Mouse (Mus musculus) heart, adult 2 months (tissue): Measurements from ENCODE around the gene Slitrk5. TPM values are rescaled to one million over a fixed set of nuclear protein-coding genes. Genes with fewer than 3 reads are reported as not detected.
"Not testable (repeated sequence)": the region's sequence is repeated elsewhere in the genome, so short reads cannot be mapped to it uniquely, and the experiment has no call there.

Experiments
- DNase-seq, 2 experiments: peaks; one replicate each; pipeline ENCODE4 v3.0.0; 2021
- H3K27ac ChIP-seq: fragments of 200-600 bp; 2 replicates; pipeline ENCODE4 v1.8.1; 2022
- H3K27me3 ChIP-seq: fragments of 200-500 bp; 2 replicates; pipeline ENCODE4 v1.6.1; 2012; ENCODE audit warnings: mild to moderate bottlenecking, low read length, inconsistent platforms, mixed read lengths; ENCODE audit not compliant: control insufficient read depth, insufficient read depth
- H3K36me3 ChIP-seq: fragments of 200-500 bp; 2 replicates; pipeline ENCODE4 v1.6.1; 2012; ENCODE audit warnings: low read length, inconsistent platforms; ENCODE audit not compliant: control insufficient read depth, insufficient read depth
- H3K4me1 ChIP-seq: fragments of 200-500 bp; 2 replicates; pipeline ENCODE4 v1.6.1; 2011; ENCODE audit warnings: low read length; ENCODE audit not compliant: control insufficient read depth, insufficient read depth
- H3K4me3 ChIP-seq: fragments of 200-600 bp; 2 replicates; pipeline ENCODE4 v1.8.1; 2022
- H3K79me2 ChIP-seq: fragments of 200-500 bp; replicated peaks from 2 replicates; pipeline ENCODE4 v1.6.1; 2012; ENCODE audit warnings: mild to moderate bottlenecking, inconsistent platforms, low read length, moderate library complexity, mixed read lengths; ENCODE audit not compliant: control insufficient read depth, insufficient read depth
- H3K9ac ChIP-seq: fragments of 200-500 bp; 2 replicates; pipeline ENCODE4 v1.6.1; 2012; ENCODE audit warnings: low read depth, mild to moderate bottlenecking, control low read depth, inconsistent platforms, low read length, mixed read lengths
- CTCF ChIP-seq: fragments of 200-600 bp; IDR thresholded peaks from 2 replicates; pipeline ENCODE4 v1.8.1; 2022; ENCODE audit warnings: antibody characterized with exemption, mild to moderate bottlenecking, moderate library complexity
- EP300 ChIP-seq: fragments of 200-500 bp; IDR thresholded peaks from 2 replicates; pipeline ENCODE4 v1.6.1; 2011; ENCODE audit warnings: low read depth, low read length, control low read depth; ENCODE audit not compliant: insufficient read depth
- POLR2A ChIP-seq: fragments of 200-500 bp; IDR thresholded peaks from 2 replicates; pipeline ENCODE4 v1.6.1; 2011; ENCODE audit warnings: mild to moderate bottlenecking, low read depth, low read length, control low read depth; ENCODE audit not compliant: insufficient read depth
- WGBS: fragments of 180-500 bp; shearing (Covaris S2); methylation state at CpG from one replicate; pipeline ENCODE4 v1.1.7; 2018; 5-methylcytosine and 5-hydroxymethylcytosine counted together
- intact Hi-C: fragments of 180-260 bp; cut with DNase I; formaldehyde crosslinking; loops from one replicate; pipeline ENCODE4 v1.15.1; 2025
- polyA plus RNA-seq: library from polyadenylated mRNA; depleted of rRNA; stranded (reverse); fragments of >200 nt; gene quantifications from 2 replicates; pipeline ENCODE4 v1.2.3, GENCODE M21; 2012
- total RNA-seq, 2 experiments: library from RNA; stranded (reverse); gene quantifications; 2 replicates each; pipeline ENCODE4 v1.2.3; 2021

Slitrk5 gene
- total and polyA plus RNA-seq, 3 experiments: 0.12 TPM; not detected in 2

DNA sequence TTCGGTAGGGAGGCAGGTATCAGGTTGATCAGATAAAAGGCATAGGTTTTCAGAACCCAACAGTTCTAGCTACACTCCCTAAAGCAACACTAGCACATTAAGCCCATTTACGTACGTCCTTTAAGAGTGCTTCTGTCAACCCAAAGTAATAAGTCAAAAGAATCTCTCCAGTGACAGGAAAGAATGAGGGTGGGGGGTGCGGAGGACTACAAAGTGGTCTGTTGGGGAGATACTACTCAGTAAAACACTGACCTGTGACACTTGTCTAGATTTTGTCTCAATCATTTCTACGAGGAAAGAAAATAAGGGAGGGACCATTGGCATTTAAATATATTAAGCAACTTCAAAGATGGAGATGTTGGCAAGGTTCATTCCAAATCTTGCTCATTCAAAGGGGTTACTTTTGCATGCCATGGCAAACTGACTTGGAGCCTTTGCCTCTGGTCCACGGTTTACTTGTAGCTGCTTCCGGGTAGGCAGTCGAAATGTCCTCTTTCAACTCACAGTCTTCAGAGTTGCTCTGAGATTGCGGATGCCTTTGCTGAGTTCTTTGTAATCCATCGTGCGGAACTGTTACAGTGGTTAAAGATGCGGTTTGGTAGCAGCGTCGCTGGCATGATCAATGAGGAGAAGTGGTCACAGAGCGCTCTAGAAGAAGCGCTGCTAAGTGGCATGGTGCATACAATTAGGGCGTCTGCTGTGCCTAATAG lies 2.6 kb downstream of the Slitrk5 start:
- peaks cover 18% of the 10 kb centered on the region for H3K27me3 ChIP-seq
- WGBS: 8% methylated on average over 17 of the region's 17 CpGs
- no peak for DNase-seq
- TF ChIP-seq POLR2A: no peak
- no peak for TF ChIP-seq EP300
- TF ChIP-seq CTCF: no peak
- intact Hi-C loops: no loop called here
- no peak overlapping the region for H3K4me3 ChIP-seq
- no peaks in the 10 kb centered on the region for H3K79me2 ChIP-seq
- H3K9ac ChIP-seq: no peak overlapping the region
- peaks cover 1% of the 10 kb centered on the region; the same call in 1 of the 2 replicates for H3K4me1 ChIP-seq
- no peaks in the 10 kb centered on the region for H3K36me3 ChIP-seq
- no peak overlapping the region for H3K27ac ChIP-seq

DNA sequence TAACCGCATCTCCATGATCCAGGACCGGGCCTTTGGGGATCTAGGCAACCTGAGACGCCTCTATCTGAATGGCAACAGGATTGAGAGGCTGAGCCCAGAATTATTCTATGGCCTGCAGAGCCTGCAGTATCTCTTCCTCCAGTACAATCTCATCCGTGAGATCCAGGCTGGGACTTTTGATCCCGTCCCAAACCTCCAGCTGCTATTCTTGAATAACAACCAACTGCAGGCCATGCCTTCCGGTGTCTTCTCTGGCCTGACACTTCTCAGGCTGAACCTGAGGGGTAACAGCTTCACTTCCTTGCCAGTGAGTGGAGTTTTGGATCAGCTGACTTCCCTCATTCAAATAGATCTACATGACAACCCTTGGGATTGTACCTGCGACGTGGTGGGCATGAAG lies 5.4 kb downstream of the Slitrk5 start:
- Histone ChIP-seq H3K27ac (no peak overlapping the region), H3K4me1 (peaks cover 1% of the 10 kb centered on the region; the same call in 1 of the 2 replicates), H3K36me3 (no peaks in the 10 kb centered on the region), H3K79me2 (no peaks in the 10 kb centered on the region), H3K4me3 (no peak overlapping the region), H3K9ac (no peak overlapping the region), H3K27me3 (peaks cover 17% of the 10 kb centered on the region)
- no peak for DNase-seq
- TF ChIP-seq CTCF: no peak
- intact Hi-C loops: no loop called here
- WGBS: 62% methylated on average over 8 of the region's 8 CpGs

DNA sequence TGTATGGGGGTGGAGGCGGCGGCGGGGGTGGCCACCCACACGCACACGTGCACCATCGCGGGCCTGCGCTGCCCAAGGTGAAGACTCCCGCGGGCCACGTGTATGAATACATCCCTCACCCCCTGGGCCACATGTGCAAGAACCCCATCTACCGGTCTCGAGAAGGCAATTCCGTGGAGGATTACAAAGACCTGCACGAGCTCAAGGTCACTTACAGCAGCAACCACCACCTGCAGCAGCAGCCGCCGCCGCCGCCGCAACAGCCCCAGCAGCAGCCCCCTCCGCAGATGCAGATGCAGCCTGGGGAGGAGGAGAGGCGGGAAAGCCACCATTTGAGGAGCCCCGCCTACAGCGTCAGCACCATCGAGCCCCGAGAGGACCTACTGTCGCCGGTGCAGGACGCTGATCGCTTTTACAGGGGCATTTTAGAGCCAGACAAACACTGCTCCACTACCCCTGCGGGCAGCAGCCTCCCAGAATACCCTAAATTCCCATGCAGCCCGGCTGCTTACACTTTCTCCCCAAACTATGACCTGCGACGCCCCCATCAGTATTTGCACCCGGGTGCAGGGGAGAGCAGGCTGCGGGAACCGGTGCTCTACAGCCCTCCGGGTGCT lies 6.3 kb downstream of the Slitrk5 start:
- H3K4me3 ChIP-seq: peak overlapping the region; percentile 39
- no peak for TF ChIP-seq EP300
- no peak for TF ChIP-seq POLR2A
- TF ChIP-seq CTCF: no peak
- WGBS: under 1% methylated on average over 38 of the region's 38 CpGs
- H3K27ac ChIP-seq: no peak overlapping the region
- no peak overlapping the region for H3K9ac ChIP-seq
- peaks cover 12% of the 10 kb centered on the region for H3K27me3 ChIP-seq
- DNase-seq: no peak
- peaks cover 1% of the 10 kb centered on the region; the same call in 1 of the 2 replicates for H3K4me1 ChIP-seq
- intact Hi-C loops: no loop called here
- H3K36me3 ChIP-seq: no peaks in the 10 kb centered on the region
- H3K79me2 ChIP-seq: no peaks in the 10 kb centered on the region

GRCm38 (mm10) chr14:111681773-111682172 lies 6.9 kb downstream of the Slitrk5 start:
- H3K9ac ChIP-seq: no peak overlapping the region
- 5% methylated on average over 13 of the region's 13 CpGs for WGBS
- H3K4me3 ChIP-seq: peak overlapping the region; percentile 39
- H3K27ac ChIP-seq: no peak overlapping the region
- peaks cover 1% of the 10 kb centered on the region; the same call in 1 of the 2 replicates for H3K4me1 ChIP-seq
- H3K36me3 ChIP-seq: no peaks in the 10 kb centered on the region
- DNase-seq: no peak
- H3K27me3 ChIP-seq: peaks cover 12% of the 10 kb centered on the region
- TF ChIP-seq EP300 (no peak), POLR2A (no peak), CTCF (no peak)
- intact Hi-C loops: no loop called here
- no peaks in the 10 kb centered on the region for H3K79me2 ChIP-seq

- intact Hi-C loops: no loop called here
- 44% methylated on average over 4 of the region's 4 CpGs for WGBS
These were observed 8.6 kb downstream of the Slitrk5 start for GRCm38 (mm10) chr14:111683543-111683942.

DNA sequence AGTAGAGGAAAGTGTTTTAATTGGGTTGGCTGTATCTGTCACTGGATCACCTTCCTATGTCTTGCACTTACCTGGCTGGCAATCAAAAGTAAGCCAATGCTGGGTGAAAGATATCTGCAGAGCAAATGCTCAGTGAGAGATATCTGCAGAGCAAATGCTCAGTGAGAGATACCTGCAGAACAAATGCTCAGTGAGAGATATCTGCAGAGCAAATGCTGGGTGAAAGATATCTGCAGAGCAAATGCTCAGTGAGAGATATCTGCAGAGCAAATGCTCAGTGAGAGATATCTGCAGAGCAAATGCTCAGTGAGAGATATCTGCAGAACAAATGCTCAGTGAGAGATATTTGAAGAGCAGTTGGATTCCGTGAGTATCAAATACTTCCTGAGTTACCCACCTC lies 15.2 kb downstream of the Slitrk5 start:
- H3K36me3 ChIP-seq, H3K79me2 ChIP-seq, H3K4me3 ChIP-seq, intact Hi-C loops, H3K27ac ChIP-seq, H3K27me3 ChIP-seq, DNase-seq, H3K9ac ChIP-seq, H3K4me1 ChIP-seq: not testable (repeated sequence)
- 41% methylated on average over 1 of the region's 1 CpGs for WGBS

More at GRCm38 (mm10) chr14:111683543-111683942, 8.6 kb downstream of the Slitrk5 start:
- DNase-seq: no peak
- no peak overlapping the region for H3K4me3 ChIP-seq
- TF ChIP-seq EP300 (no peak), POLR2A (no peak), CTCF (no peak)
- no peaks in the 10 kb centered on the region for H3K79me2 ChIP-seq
- no peaks in the 10 kb centered on the region for H3K4me1 ChIP-seq
- H3K9ac ChIP-seq: no peak overlapping the region
- H3K27ac ChIP-seq: no peak overlapping the region
- H3K36me3 ChIP-seq: no peaks in the 10 kb centered on the region
- peaks cover 10% of the 10 kb centered on the region for H3K27me3 ChIP-seq
